Mouse (Mus musculus) spleen, adult 2 months (tissue): ENCODE measurements around the gene Rora.

Experiments
- CTCF ChIP-seq: fragments of 200-500 bp; IDR thresholded peaks from 2 replicates; pipeline ENCODE4 v1.5.1; 2011; ENCODE audit warnings: mild to moderate bottlenecking, inconsistent platforms; ENCODE audit not compliant: insufficient read depth, insufficient read length, insufficient replicate concordance; ENCODE audit errors: extremely low read depth
- POLR2A ChIP-seq: fragments of 200-500 bp; IDR thresholded peaks from 2 replicates; pipeline ENCODE4 v1.6.1; 2011; ENCODE audit warnings: low read depth, low read length, inconsistent platforms

GRCm38 (mm10) chr9:69141859-69142258 is 488.3 kb downstream of the Rora start:
- TF ChIP-seq CTCF, result no peak
- no peak for TF ChIP-seq POLR2A
